Mouse (Mus musculus) midbrain, embryonic 13.5 days (tissue): ENCODE measurements around the gene Gm9040. TPM values are rescaled to one million over a fixed set of nuclear protein-coding genes. Genes with fewer than 3 reads are reported as not detected.
"Not testable (repeated sequence)": the region's sequence is repeated elsewhere in the genome, so short reads cannot be mapped to it uniquely, and the experiment has no call there.

Experiments
- ATAC-seq: fragments of 200-750 bp; cut with Nextera tagmentation; 2 replicates; pipeline ENCODE4 v1.8.0; 2017; ENCODE audit warnings: mild to moderate bottlenecking, moderate TSS enrichment, moderate library complexity
- H3K27ac ChIP-seq: fragments of 300-500 bp; sonication (generic); 2 replicates; pipeline ENCODE4 v1.5.1; 2015; ENCODE audit warnings: inconsistent platforms, mild to moderate bottlenecking, moderate library complexity
- H3K27me3 ChIP-seq: fragments of 300-500 bp; sonication (generic); 2 replicates; pipeline ENCODE4 v1.6.1; 2015; ENCODE audit warnings: mild to moderate bottlenecking, inconsistent platforms
- H3K36me3 ChIP-seq: fragments of 300-500 bp; sonication (generic); 2 replicates; pipeline ENCODE4 v1.6.1; 2015; ENCODE audit warnings: mild to moderate bottlenecking, inconsistent platforms
- H3K4me1 ChIP-seq: fragments of 300-500 bp; sonication (generic); replicated peaks from 2 replicates; pipeline ENCODE4 v1.6.1; 2015; ENCODE audit warnings: inconsistent platforms
- H3K4me2 ChIP-seq: fragments of 300-500 bp; sonication (generic); replicated peaks from 2 replicates; pipeline ENCODE4 v1.6.1; 2015; ENCODE audit warnings: moderate library complexity, mild to moderate bottlenecking, inconsistent platforms
- H3K4me3 ChIP-seq: fragments of 300-500 bp; sonication (generic); replicated peaks from 2 replicates; pipeline ENCODE4 v1.5.1; 2015; ENCODE audit warnings: mild to moderate bottlenecking, inconsistent platforms
- H3K9ac ChIP-seq: fragments of 300-500 bp; sonication (generic); replicated peaks from 2 replicates; pipeline ENCODE4 v1.6.1; 2015; ENCODE audit warnings: mild to moderate bottlenecking, inconsistent platforms
- H3K9me3 ChIP-seq: fragments of 300-500 bp; sonication (generic); 2 replicates; pipeline ENCODE4 v1.6.1; 2016; ENCODE audit warnings: mild to moderate bottlenecking, inconsistent platforms
- WGBS: fragments of 180-500 bp; shearing (Covaris S2); methylation state at CpG from one replicate; pipeline ENCODE4 v1.1.7; 2015; 5-methylcytosine and 5-hydroxymethylcytosine counted together
- polyA plus RNA-seq: library from polyadenylated mRNA; unstranded; fragments of >200 nt; fragmentation: Nextera tagmentation; extraction: Ambion mirVana; gene quantifications from 2 replicates; pipeline ENCODE4 v1.2.1, GENCODE M21; 2015

Gm9040 gene
- polyA plus RNA-seq, 1 experiment from 2014 or later = 0.11 TPM

GRCm38 (mm10) chr10:118278069-118278468 is 48.7 kb downstream of the Gm9040 start:
- H3K9ac ChIP-seq, ATAC-seq, H3K27me3 ChIP-seq, H3K4me1 ChIP-seq, H3K4me3 ChIP-seq, H3K27ac ChIP-seq, H3K36me3 ChIP-seq, H3K9me3 ChIP-seq, H3K4me2 ChIP-seq: not testable (repeated sequence)
- no CpG with 5 or more reads among the region's 4 CpGs for whole genome bisulfite sequencing

Other genes with a start within 250 kb of the Gm9040 start
- gene Mdm1, start 185.2 kb downstream of the Gm9040 start, polyA plus RNA-seq = 41.2 and 46.1 TPM in 2 replicates
- not detected in 2 replicates for gene Il22, start 122.0 kb downstream of the Gm9040 start, polyA plus RNA-seq
- gene Gm32717, start 86.2 kb downstream of the Gm9040 start, polyA plus RNA-seq = 0.23 and 0.26 TPM in 2 replicates
- gene Gm32802, start 68.3 kb downstream of the Gm9040 start, polyA plus RNA-seq = 0.23 and 0.26 TPM in 2 replicates
- gene Iltifb, start 31.9 kb downstream of the Gm9040 start, polyA plus RNA-seq = not detected in 2 replicates
- gene Gm9044, start 5.4 kb upstream of the Gm9040 start, polyA plus RNA-seq = 0.11 TPM in 1 of 2 replicates, not detected in the other
- not detected in 2 replicates for gene Gm9045, start 10.9 kb upstream of the Gm9040 start, polyA plus RNA-seq
- not detected in 2 replicates for gene Gm9046, start 16.3 kb upstream of the Gm9040 start, polyA plus RNA-seq
- 0.14 TPM in 1 of 2 replicates, not detected in the other for gene Gm9048, start 21.7 kb upstream of the Gm9040 start, polyA plus RNA-seq
- gene Gm9049, start 27.1 kb upstream of the Gm9040 start, polyA plus RNA-seq = not detected in 2 replicates
- not detected in 2 replicates for gene Ifng, start 114.1 kb upstream of the Gm9040 start, polyA plus RNA-seq